Mouse (Mus musculus): ENCODE data around the gene Eif5a. TPM values are rescaled to one million over a fixed set of nuclear protein-coding genes. Genes with fewer than 3 reads are reported as not detected.
A peak's percentile ranks its signal among the peaks of the same experiment; 100 is the strongest.

The Eif5a gene
- polyA plus RNA-seq, 1 experiment = 533 TPM

DNA sequence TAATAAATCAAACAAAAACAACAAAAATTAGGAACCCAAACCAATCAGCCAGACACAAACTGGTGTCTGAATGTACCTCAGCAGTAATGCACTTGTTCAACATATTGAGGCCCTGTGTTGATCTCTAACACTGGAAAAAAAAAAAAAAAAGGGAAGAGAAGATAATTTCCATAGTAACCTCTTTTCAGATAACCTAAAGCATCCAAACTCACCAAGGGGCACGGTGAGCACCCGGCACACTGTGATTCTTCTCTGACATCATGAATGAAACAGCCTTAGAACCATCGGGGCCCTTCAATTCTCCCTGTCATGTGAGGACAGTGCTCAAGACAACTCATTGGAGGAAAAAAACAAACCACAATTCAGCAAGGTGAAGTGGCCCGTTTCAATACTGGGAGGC is 8.0 kb upstream of the Eif5a start:
- DNase-seq = no peak
- Histone ChIP-seq H3K4me1 (ENCODE audit: control insufficient read depth, insufficient read depth, low read length) (no peaks in the 10 kb centered on the region), H3K27me3 (ENCODE audit: control insufficient read depth, insufficient read depth, low read length) (no peaks in the 10 kb centered on the region), H3K27ac (ENCODE audit: insufficient read depth, low read length) (no peak overlapping the region), H3K4me3 (replicated peaks; ENCODE audit: insufficient read depth, low read depth, low read length) (no peak overlapping the region)
- TF ChIP-seq CTCF (IDR thresholded peaks at IDR 0.05; ENCODE audit: borderline replicate concordance, insufficient read depth, low read depth, low read length) (no peak), POLR2A (IDR thresholded peaks at IDR 0.05; ENCODE audit: borderline replicate concordance, insufficient read depth, low read length) (no peak)
- WGBS = 88% methylated on average over 4 of the region's 4 CpGs

DNA sequence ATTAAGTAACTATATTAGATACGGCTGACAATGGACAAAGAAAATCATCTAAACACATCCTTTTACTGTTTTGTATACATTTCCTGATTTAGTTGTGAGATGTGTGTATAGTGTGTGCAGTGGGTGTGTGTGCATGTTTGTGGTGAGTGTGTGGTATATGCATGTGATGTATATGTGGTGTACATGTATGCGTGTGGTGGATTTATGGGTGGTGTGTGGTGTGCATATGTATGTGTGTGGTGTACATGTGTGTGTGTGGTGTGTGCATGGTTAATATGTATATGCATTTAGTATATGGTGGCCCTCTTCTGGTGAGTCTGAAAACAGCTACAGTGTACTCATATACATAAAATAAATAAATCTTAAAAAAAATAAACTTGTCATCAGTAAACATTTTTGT is 5.7 kb upstream of the Eif5a start:
- no peak overlapping the region for H3K27ac ChIP-seq (ENCODE audit: insufficient read depth, low read length)
- no peaks in the 10 kb centered on the region for H3K4me1 ChIP-seq (ENCODE audit: control insufficient read depth, insufficient read depth, low read length)
- H3K27me3 ChIP-seq (ENCODE audit: control insufficient read depth, insufficient read depth, low read length) = no peaks in the 10 kb centered on the region
- 94% methylated on average over 2 of the region's 2 CpGs for WGBS
- DNase-seq = no peak
- no peak overlapping the region for H3K4me3 ChIP-seq (replicated peaks; ENCODE audit: insufficient read depth, low read depth, low read length)
- TF ChIP-seq POLR2A (IDR thresholded peaks at IDR 0.05; ENCODE audit: borderline replicate concordance, insufficient read depth, low read length) = no peak
- no peak for TF ChIP-seq CTCF (IDR thresholded peaks at IDR 0.05; ENCODE audit: borderline replicate concordance, insufficient read depth, low read depth, low read length)

- Histone ChIP-seq H3K27me3 (ENCODE audit: control insufficient read depth, insufficient read depth, low read length) (no peaks in the 10 kb centered on the region), H3K27ac (ENCODE audit: insufficient read depth, low read length) (no peak overlapping the region), H3K4me1 (ENCODE audit: control insufficient read depth, insufficient read depth, low read length) (no peaks in the 10 kb centered on the region), H3K4me3 (replicated peaks; ENCODE audit: insufficient read depth, low read depth, low read length) (no peak overlapping the region)
- no peak for TF ChIP-seq CTCF (IDR thresholded peaks at IDR 0.05; ENCODE audit: borderline replicate concordance, insufficient read depth, low read depth, low read length)
- no peak for TF ChIP-seq POLR2A (IDR thresholded peaks at IDR 0.05; ENCODE audit: borderline replicate concordance, insufficient read depth, low read length)
- WGBS = 65% methylated on average over 3 of the region's 3 CpGs
- DNase-seq = no peak
These were observed 1.0 kb upstream of the Eif5a start for GRCm38 (mm10) chr11:69922796-69923195.

- Histone ChIP-seq H3K27me3 (ENCODE audit: control insufficient read depth, insufficient read depth, low read length) (no peaks in the 10 kb centered on the region), H3K27ac (ENCODE audit: insufficient read depth, low read length) (peak overlapping the region; percentile 31; the same call in 1 of the 2 replicates), H3K4me1 (ENCODE audit: control insufficient read depth, insufficient read depth, low read length) (no peaks in the 10 kb centered on the region), H3K4me3 (replicated peaks; ENCODE audit: insufficient read depth, low read depth, low read length) (peak overlapping the region; percentile 82)
- TF ChIP-seq CTCF (IDR thresholded peaks at IDR 0.05; ENCODE audit: borderline replicate concordance, insufficient read depth, low read depth, low read length) (no peak), POLR2A (IDR thresholded peaks at IDR 0.05; ENCODE audit: borderline replicate concordance, insufficient read depth, low read length) (no peak)
- DNase-seq = no peak
- 3% methylated on average over 12 of the region's 12 CpGs for WGBS
These were observed 426 bp upstream of the Eif5a start for GRCm38 (mm10) chr11:69922012-69922756.

GRCm38 (mm10) chr11:69920266-69921031 is 1.3 kb downstream of the Eif5a start:
- WGBS = 1% methylated on average over 65 of the region's 65 CpGs
- peak; percentile 47 to 48 for DNase-seq
- Histone ChIP-seq H3K4me1 (ENCODE audit: control insufficient read depth, insufficient read depth, low read length) (no peaks in the 10 kb centered on the region), H3K27ac (ENCODE audit: insufficient read depth, low read length) (peak overlapping the region; percentile 93), H3K4me3 (replicated peaks; ENCODE audit: insufficient read depth, low read depth, low read length) (peak overlapping the region; percentile 80), H3K27me3 (ENCODE audit: control insufficient read depth, insufficient read depth, low read length) (no peaks in the 10 kb centered on the region)
- TF ChIP-seq CTCF (IDR thresholded peaks at IDR 0.05; ENCODE audit: borderline replicate concordance, insufficient read depth, low read depth, low read length) (no peak), POLR2A (IDR thresholded peaks at IDR 0.05; ENCODE audit: borderline replicate concordance, insufficient read depth, low read length) (no peak)

GRCm38 (mm10) chr11:69919661-69920265 is 2.0 kb downstream of the Eif5a start:
- Histone ChIP-seq H3K27ac (ENCODE audit: insufficient read depth, low read length) (no peak overlapping the region), H3K4me1 (ENCODE audit: control insufficient read depth, insufficient read depth, low read length) (0 out of 2 replicates have a peak, but pooled peaks cover 2% of the 10 kb centered on the region), H3K27me3 (ENCODE audit: control insufficient read depth, insufficient read depth, low read length) (no peaks in the 10 kb centered on the region), H3K4me3 (replicated peaks; ENCODE audit: insufficient read depth, low read depth, low read length) (peak overlapping the region; percentile 80)
- TF ChIP-seq CTCF (IDR thresholded peaks at IDR 0.05; ENCODE audit: borderline replicate concordance, insufficient read depth, low read depth, low read length) (no peak), POLR2A (IDR thresholded peaks at IDR 0.05; ENCODE audit: borderline replicate concordance, insufficient read depth, low read length) (no peak)
- WGBS = under 1% methylated on average over 17 of the region's 17 CpGs
- peak; percentile 42 to 59 for DNase-seq

DNA sequence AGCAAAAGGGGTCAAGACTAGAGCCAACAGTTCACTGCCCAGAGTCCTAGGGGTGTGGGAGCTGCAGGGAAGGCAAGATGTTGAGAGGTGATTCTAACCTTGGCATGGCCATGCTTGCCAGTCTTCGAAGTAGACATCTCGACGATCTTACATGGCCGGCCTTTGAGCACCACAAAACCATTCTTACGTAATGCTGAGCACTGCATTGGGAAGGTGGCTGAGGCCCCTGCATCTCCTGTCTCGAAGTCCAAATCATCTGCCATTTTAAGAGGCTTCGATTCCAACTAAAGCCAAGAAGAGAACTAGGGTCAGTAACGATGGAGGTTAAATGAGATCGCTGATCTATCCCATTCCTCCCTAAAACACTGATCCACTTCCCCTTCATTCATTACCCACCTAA is 2.7 kb downstream of the Eif5a start:
- no peak overlapping the region for H3K27ac ChIP-seq (ENCODE audit: insufficient read depth, low read length)
- TF ChIP-seq POLR2A (IDR thresholded peaks at IDR 0.05; ENCODE audit: borderline replicate concordance, insufficient read depth, low read length) = no peak
- no peak for TF ChIP-seq CTCF (IDR thresholded peaks at IDR 0.05; ENCODE audit: borderline replicate concordance, insufficient read depth, low read depth, low read length)
- 61% methylated on average over 9 of the region's 9 CpGs for WGBS
- DNase-seq = peak in 1 of 2 experiments; percentile 15
- no peak overlapping the region for H3K4me3 ChIP-seq (replicated peaks; ENCODE audit: insufficient read depth, low read depth, low read length)
- H3K4me1 ChIP-seq (ENCODE audit: control insufficient read depth, insufficient read depth, low read length) = 0 out of 2 replicates have a peak, but pooled peaks cover 2% of the 10 kb centered on the region
- no peaks in the 10 kb centered on the region for H3K27me3 ChIP-seq (ENCODE audit: control insufficient read depth, insufficient read depth, low read length)

All from cerebellum, adult 2 months (tissue).